Mouse (Mus musculus): ENCODE measurements around the gene Nkx2-5. TPM values are rescaled to one million over a fixed set of nuclear protein-coding genes. Genes with fewer than 3 reads are reported as not detected.

Nkx2-5 gene
- polyA plus RNA-seq, 1 experiment from 2014 or later = not detected

DNA sequence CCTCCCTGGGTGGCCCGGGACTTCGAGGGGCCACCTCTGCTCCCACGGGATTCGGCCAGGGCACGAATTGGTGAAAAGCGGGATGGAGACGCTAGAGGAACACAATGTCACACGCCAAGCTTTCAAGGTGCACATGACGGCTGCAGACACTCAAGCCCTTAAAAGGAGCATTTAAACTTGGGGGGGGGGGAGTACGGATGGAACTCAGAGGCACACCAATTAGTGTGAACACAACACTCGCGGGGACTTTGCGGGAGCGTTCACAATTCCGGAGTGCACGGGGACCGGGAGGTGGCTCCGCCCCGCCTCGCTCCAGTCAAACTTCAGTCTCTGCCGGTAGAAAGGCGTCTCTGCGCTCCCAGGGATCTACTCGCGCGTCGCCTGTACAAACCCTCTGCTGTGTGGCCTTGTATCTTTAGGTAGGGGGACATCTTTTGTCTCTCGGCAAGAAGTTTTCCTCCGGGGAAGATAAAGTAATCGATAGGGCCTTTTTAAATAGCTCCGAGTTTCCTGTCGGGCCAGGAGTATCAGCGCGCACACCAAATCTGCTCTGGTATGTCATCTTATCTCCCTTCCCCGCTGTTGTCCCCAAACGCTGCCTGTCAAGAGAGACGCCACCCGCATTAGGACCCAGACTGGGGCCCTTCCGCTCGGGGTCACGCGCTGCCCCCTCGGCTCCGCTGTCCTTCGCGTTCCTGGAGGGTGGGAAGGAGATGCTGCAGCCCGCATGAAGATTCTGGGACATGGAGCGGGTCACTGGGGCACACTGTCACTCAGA lies 5.7 kb upstream of the Nkx2-5 start:
- peak overlapping the region; percentile 43 for H3K4me2 ChIP-seq
- H3K4me3 ChIP-seq (replicated peaks) = peak overlapping the region; percentile 24
- H3K27ac ChIP-seq = no peak overlapping the region
- no peak for ATAC-seq (ENCODE audit: insufficient number of reproducible peaks, insufficient read depth, low FRiP score, low TSS enrichment, low read depth)
- H3K27me3 ChIP-seq = peaks cover 87% of the 10 kb centered on the region
- H3K9me3 ChIP-seq = no peaks in the 10 kb centered on the region
- H3K4me1 ChIP-seq (replicated peaks) = peaks cover 15% of the 10 kb centered on the region
- under 1% methylated on average over 48 of the region's 48 CpGs for WGBS
- no peak overlapping the region for H3K9ac ChIP-seq (replicated peaks)
- no peaks in the 10 kb centered on the region for H3K36me3 ChIP-seq

DNA sequence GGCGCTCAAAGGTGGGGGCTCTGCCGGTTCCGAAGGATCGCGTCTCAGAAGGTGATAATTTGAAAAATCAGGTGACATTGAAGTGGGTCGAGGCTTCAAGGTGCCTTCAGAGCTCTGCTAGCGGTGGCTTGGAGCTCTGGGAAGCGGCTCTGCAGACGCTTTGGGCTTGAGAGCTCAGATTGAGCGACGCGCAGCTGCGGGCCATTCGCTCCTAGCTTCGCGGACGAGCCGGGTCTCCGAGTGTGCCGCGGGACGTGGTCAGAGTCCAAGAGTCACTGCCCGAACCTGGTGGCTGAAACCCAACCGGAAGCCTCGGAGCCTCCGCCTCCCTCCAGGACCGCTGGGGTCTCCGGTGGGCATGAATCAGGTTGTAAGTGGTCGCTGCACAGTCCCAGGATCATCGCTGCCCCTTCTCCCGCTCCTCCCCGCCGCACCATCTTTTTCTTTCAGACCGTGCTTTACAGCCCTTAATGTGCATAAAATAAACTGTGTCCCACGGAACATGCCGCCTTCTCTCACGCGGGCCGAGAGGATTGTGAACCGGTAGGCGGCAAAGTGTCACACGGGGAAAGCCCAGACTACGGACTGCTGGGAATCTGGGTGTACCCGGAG lies 5.0 kb upstream of the Nkx2-5 start:
- Histone ChIP-seq H3K27me3 (peaks cover 88% of the 10 kb centered on the region), H3K9ac (replicated peaks) (no peak overlapping the region), H3K9me3 (no peaks in the 10 kb centered on the region), H3K27ac (no peak overlapping the region), H3K4me2 (peak overlapping the region; percentile 43), H3K4me3 (replicated peaks) (peak overlapping the region; percentile 24), H3K4me1 (replicated peaks) (peaks cover 15% of the 10 kb centered on the region), H3K36me3 (no peaks in the 10 kb centered on the region)
- WGBS = under 1% methylated on average over 44 of the region's 44 CpGs
- no peak for ATAC-seq (ENCODE audit: insufficient number of reproducible peaks, insufficient read depth, low FRiP score, low TSS enrichment, low read depth)

GRCm38 (mm10) chr17:26849106-26849745 lies 4.4 kb upstream of the Nkx2-5 start:
- peak overlapping the region; percentile 24; the same call in 1 of the 2 replicates for H3K4me3 ChIP-seq (replicated peaks)
- WGBS = 4% methylated on average over 19 of the region's 19 CpGs
- ATAC-seq (ENCODE audit: insufficient number of reproducible peaks, insufficient read depth, low FRiP score, low TSS enrichment, low read depth) = no peak
- no peak overlapping the region for H3K27ac ChIP-seq
- H3K9me3 ChIP-seq = no peaks in the 10 kb centered on the region
- peaks cover 88% of the 10 kb centered on the region for H3K27me3 ChIP-seq
- H3K9ac ChIP-seq (replicated peaks) = no peak overlapping the region
- H3K4me2 ChIP-seq = peak overlapping the region; percentile 43
- H3K36me3 ChIP-seq = no peaks in the 10 kb centered on the region
- peaks cover 15% of the 10 kb centered on the region for H3K4me1 ChIP-seq (replicated peaks)

GRCm38 (mm10) chr17:26848236-26848635 lies 3.4 kb upstream of the Nkx2-5 start:
- H3K9me3 ChIP-seq = no peaks in the 10 kb centered on the region
- no peak overlapping the region for H3K4me2 ChIP-seq
- H3K4me3 ChIP-seq (replicated peaks) = no peak overlapping the region
- peaks cover 15% of the 10 kb centered on the region for H3K4me1 ChIP-seq (replicated peaks)
- no peak overlapping the region for H3K27ac ChIP-seq
- H3K9ac ChIP-seq (replicated peaks) = no peak overlapping the region
- H3K27me3 ChIP-seq = peaks cover 89% of the 10 kb centered on the region
- no peaks in the 10 kb centered on the region for H3K36me3 ChIP-seq
- no peak for ATAC-seq (ENCODE audit: insufficient number of reproducible peaks, insufficient read depth, low FRiP score, low TSS enrichment, low read depth)
- WGBS = 1% methylated on average over 6 of the region's 6 CpGs

- no peak for ATAC-seq (ENCODE audit: insufficient number of reproducible peaks, insufficient read depth, low FRiP score, low TSS enrichment, low read depth)
- peaks cover 15% of the 10 kb centered on the region for H3K4me1 ChIP-seq (replicated peaks)
- H3K9ac ChIP-seq (replicated peaks) = no peak overlapping the region
- WGBS = 0% methylated on average over 5 of the region's 5 CpGs
- no peak overlapping the region for H3K27ac ChIP-seq
- H3K9me3 ChIP-seq = no peaks in the 10 kb centered on the region
- no peaks in the 10 kb centered on the region for H3K36me3 ChIP-seq
- no peak overlapping the region for H3K4me2 ChIP-seq
- no peak overlapping the region for H3K4me3 ChIP-seq (replicated peaks)
- peaks cover 89% of the 10 kb centered on the region for H3K27me3 ChIP-seq
Observed at GRCm38 (mm10) chr17:26847801-26848200, 3.0 kb upstream of the Nkx2-5 start.

DNA sequence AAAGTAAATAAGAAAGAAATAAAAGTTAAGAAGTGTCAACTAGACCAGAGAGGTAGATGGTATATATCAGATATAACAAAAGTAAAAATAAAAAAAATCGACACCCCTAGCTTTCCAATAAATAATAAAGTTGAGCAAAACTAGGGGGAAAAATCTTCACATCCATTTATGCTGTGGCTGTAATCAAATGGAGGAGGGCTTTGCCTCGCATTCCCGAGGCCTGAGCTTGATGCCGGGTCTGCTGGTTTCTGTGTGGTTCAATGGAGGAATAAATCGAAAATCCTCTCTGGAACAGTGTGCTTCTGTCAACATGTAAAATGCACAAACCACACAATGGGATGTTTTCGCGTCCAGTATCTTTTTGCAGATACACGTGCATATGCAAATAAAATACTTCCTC lies 1.6 kb upstream of the Nkx2-5 start:
- Histone ChIP-seq H3K4me1 (replicated peaks) (peaks cover 15% of the 10 kb centered on the region), H3K9ac (replicated peaks) (no peak overlapping the region), H3K27ac (no peak overlapping the region), H3K27me3 (peaks cover 89% of the 10 kb centered on the region), H3K4me2 (no peak overlapping the region), H3K9me3 (no peaks in the 10 kb centered on the region), H3K36me3 (no peaks in the 10 kb centered on the region), H3K4me3 (replicated peaks) (no peak overlapping the region)
- 8% methylated on average over 8 of the region's 8 CpGs for whole genome bisulfite sequencing
- no peak for ATAC-seq (ENCODE audit: insufficient number of reproducible peaks, insufficient read depth, low FRiP score, low TSS enrichment, low read depth)

- Histone ChIP-seq H3K36me3 (no peaks in the 10 kb centered on the region), H3K4me1 (replicated peaks) (peaks cover 9% of the 10 kb centered on the region), H3K9ac (replicated peaks) (no peak overlapping the region), H3K27me3 (peaks cover 90% of the 10 kb centered on the region), H3K4me2 (no peak overlapping the region), H3K9me3 (no peaks in the 10 kb centered on the region), H3K27ac (no peak overlapping the region), H3K4me3 (replicated peaks) (no peak overlapping the region)
- no peak for ATAC-seq (ENCODE audit: insufficient number of reproducible peaks, insufficient read depth, low FRiP score, low TSS enrichment, low read depth)
- 3% methylated on average over 14 of the region's 14 CpGs for WGBS
Observed at GRCm38 (mm10) chr17:26845149-26846050, 591 bp upstream of the Nkx2-5 start.

DNA sequence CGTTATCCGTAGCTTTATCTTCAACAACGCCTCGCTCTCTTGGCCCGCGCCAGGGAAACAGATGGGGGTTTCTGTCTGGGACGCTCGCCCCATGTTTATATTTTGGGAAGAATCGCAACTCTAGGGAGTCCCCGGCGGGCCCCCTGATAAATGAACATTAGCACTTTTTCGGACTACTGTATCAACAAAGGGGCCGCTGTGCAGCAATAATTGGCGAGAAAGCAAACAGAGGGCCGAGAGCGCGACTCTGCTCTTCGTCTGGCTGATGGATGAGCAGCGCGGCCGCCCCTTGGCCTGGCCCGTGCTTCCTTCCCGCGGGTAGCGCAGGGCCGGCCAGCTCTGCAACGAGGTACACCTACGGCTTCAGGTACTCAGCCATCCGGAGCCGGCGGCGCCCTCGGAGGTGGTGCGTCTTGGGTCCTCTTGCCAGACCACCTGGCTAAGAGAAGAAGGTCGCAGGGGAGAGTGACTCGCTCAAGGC lies 398 bp downstream of the Nkx2-5 start:
- Histone ChIP-seq H3K4me3 (replicated peaks) (0 out of 2 replicates have a peak overlapping the region, but pooled peaks have one; percentile 6), H3K9me3 (no peaks in the 10 kb centered on the region), H3K36me3 (no peaks in the 10 kb centered on the region), H3K27me3 (peaks cover 90% of the 10 kb centered on the region), H3K4me1 (replicated peaks) (peaks cover 3% of the 10 kb centered on the region), H3K9ac (replicated peaks) (no peak overlapping the region), H3K4me2 (no peak overlapping the region), H3K27ac (no peak overlapping the region)
- under 1% methylated on average over 36 of the region's 36 CpGs for WGBS
- no peak for ATAC-seq (ENCODE audit: insufficient number of reproducible peaks, insufficient read depth, low FRiP score, low TSS enrichment, low read depth)

GRCm38 (mm10) chr17:26843696-26844236 lies 1.0 kb downstream of the Nkx2-5 start:
- H3K4me2 ChIP-seq = no peak overlapping the region
- under 1% methylated on average over 7 of the region's 7 CpGs for WGBS
- H3K36me3 ChIP-seq = no peaks in the 10 kb centered on the region
- H3K9me3 ChIP-seq = no peaks in the 10 kb centered on the region
- H3K4me1 ChIP-seq (replicated peaks) = peaks cover 10% of the 10 kb centered on the region
- no peak for ATAC-seq (ENCODE audit: insufficient number of reproducible peaks, insufficient read depth, low FRiP score, low TSS enrichment, low read depth)
- H3K27me3 ChIP-seq = peaks cover 92% of the 10 kb centered on the region
- no peak overlapping the region for H3K27ac ChIP-seq
- H3K9ac ChIP-seq (replicated peaks) = no peak overlapping the region
- no peak overlapping the region for H3K4me3 ChIP-seq (replicated peaks)

DNA sequence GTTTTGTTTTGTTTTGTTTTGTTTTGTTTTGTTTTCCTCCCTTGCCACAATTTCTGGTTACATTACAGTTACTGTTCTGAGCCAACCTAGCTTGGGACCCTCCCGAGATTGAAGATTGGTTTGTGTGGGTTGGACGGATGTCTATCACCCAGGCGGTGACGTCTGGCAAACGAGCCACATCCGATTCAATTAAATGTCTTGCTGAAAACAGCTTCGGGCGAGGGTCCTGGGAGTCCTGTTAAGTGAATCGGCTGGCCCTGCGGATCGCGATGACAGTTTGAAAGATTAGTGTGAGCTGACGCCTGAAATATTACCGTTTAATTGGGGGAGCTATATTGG lies 1.6 kb downstream of the Nkx2-5 start:
- under 1% methylated on average over 14 of the region's 14 CpGs for WGBS
- H3K9me3 ChIP-seq = no peaks in the 10 kb centered on the region
- H3K36me3 ChIP-seq = no peaks in the 10 kb centered on the region
- H3K27ac ChIP-seq = no peak overlapping the region
- H3K4me3 ChIP-seq (replicated peaks) = no peak overlapping the region
- H3K4me2 ChIP-seq = no peak overlapping the region
- peaks cover 93% of the 10 kb centered on the region for H3K27me3 ChIP-seq
- no peak overlapping the region for H3K9ac ChIP-seq (replicated peaks)
- peaks cover 10% of the 10 kb centered on the region for H3K4me1 ChIP-seq (replicated peaks)
- ATAC-seq (ENCODE audit: insufficient number of reproducible peaks, insufficient read depth, low FRiP score, low TSS enrichment, low read depth) = no peak

Measured in limb, embryonic 12.5 days (tissue).